Mouse (Mus musculus): ENCODE measurements around the gene Ctsz. TPM values are rescaled to one million over a fixed set of nuclear protein-coding genes. Genes with fewer than 3 reads are reported as not detected.

The Ctsz gene
- total RNA-seq, 2 experiments from 2014 or later = 20.3 to 26.8 TPM

DNA sequence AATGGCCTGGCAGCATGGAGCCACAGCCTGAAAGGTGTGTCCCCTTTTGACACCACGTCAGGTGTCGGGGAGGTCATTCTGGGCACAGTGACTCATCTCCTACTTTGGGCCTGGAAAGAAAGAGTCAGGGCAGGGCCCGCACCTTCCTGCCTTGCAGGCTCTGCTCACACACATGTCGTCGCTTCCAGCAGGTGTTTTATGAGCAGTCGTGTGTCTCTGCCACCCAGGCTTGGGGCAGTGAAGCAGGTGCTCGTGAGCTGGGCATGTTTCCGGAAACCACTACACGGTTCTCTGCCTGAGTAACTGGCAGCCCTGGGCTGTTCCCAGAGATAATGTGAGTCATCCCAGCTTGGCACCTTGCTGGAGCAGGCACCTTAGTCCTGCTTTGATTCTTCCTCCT lies 3.6 kb upstream of the Ctsz start:
- DNase-seq (ENCODE audit: low spot score in 2 of 2) = no peak

DNA sequence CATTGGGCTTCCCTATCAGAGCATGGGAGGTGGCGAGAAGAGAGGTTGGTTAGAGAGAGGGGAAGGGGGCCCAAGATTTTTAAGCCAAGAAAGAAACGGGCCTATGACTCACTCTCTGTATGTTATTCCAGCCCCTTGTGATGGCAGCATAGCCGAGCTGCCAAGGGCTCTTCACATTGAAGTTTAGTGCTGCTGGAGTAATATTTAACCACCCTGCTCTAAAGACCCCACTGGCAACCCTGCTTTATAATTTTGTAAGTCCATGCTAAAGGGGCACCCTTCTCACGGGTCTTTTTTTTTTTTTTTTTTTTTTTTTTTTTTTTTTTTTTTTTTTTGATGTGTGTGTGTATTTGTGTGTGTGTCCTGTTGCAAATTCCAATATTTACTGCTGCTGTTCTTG lies 3.1 kb upstream of the Ctsz start:
- no peak for DNase-seq (ENCODE audit: low spot score in 2 of 2)

DNA sequence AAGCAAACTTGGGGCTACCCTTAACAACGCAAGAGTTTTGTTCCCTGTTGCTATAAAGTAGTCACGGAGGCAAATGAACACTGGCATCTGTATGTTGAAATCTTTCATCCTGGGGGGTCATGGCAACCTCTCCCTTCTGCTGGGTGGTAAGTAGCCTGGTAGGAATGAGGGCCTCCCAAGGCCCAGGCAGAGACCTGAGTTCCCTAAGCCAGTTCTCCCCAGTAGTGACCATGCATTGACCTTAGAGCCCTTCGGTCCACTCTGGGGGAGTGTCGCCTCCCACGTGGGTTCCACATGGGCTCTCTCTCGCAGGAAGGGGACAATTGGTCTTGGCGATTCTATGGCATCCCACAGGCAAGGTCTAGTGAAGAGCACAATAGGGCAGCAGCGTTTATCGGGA lies 1.1 kb upstream of the Ctsz start:
- no peak for DNase-seq (ENCODE audit: low spot score in 2 of 2)

DNA sequence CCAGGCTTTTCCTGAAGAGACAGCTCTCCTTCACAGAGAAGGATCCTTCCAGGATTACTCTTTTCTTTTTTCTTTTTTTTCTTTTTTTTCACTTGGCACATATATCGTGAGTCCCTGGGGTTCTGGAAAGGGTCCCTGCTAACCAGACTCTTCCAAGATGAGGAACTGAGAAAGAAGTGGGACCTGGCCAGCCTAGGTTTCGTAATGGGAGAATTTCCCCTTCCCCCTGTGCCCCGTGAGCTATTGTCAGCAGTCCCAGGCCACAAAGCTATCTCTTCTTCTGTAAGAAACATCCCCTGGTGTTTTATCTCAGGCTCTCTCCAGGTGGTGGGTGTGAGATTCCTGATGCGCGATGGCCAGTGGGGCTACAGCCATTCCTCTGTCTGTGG lies 605 bp upstream of the Ctsz start:
- no peak for DNase-seq (ENCODE audit: low spot score in 2 of 2)

DNA sequence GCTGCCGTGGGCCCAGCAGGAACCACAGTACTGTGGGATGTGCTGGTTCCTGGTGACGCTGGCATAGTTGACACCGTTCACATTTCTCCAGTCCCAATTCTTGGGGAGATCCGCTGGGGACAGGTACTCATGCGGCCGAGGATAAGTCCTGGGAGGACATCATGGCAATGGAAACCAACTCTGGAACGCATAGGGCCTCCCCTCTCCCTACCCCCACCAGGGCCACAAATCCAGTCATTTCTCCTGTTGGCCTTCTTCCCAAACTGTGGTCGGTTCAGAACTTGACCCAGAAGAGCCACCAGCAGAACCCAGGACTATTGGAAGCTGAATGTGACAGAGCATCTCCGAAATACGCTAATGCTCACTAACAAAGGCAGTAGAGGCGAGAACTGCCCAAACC lies 658 bp downstream of the Ctsz start:
- DNase-seq (ENCODE audit: low spot score in 2 of 2) = no peak

DNA sequence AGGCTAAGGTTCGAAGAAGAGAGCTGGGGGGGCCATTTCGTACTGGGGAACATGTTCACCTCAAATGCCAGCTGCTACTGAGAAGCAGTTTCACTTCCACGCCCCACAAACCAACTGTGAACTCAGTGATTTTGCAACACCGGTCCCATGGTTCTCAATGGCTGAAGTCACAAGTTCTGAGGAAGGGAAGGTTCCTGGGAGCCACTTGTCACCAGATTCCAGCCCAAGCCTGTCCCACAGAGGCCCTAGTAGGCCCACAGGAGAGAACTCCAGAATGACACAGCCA lies 1.2 kb downstream of the Ctsz start:
- DNase-seq (ENCODE audit: low spot score in 2 of 2) = peak in 1 of 2 experiments; percentile 15

DNA sequence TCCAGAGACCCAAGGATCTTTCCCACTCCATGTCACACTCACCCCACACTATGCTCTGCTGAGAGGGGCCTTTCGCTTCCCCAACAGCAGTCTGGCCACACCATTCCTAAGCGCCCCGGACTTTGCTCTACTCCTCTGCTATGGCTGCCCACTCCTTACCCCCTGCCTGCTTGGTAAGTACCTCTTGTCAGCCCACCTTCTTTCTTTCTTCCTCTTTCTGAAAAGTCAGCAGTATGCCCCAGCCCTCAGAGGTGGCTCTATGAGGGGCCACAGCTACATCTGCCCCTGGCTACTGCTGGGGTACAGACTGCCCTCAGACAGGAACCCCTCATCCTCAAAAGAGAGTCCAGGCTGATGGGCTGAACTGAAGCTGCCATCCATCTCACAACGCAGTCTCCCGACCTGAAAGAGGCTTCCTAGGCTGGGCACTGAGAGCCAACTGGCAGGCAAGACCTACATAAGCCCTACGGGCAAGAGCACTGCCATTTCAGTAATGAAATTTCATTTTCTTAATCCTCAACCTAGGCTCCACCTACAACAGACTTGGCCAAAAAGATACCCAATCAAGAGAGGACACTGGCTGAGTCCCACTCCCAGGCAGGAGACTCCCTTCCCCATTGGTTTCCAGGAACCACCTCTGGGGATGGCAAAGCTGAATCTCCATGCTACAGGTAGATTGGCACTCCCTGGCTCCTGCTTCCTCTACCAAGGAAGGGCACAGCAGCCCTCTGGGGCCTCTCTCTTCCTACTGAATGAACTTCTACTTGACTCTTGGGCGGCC lies 1.7 kb downstream of the Ctsz start:
- no peak for DNase-seq (ENCODE audit: low spot score in 2 of 2)

DNA sequence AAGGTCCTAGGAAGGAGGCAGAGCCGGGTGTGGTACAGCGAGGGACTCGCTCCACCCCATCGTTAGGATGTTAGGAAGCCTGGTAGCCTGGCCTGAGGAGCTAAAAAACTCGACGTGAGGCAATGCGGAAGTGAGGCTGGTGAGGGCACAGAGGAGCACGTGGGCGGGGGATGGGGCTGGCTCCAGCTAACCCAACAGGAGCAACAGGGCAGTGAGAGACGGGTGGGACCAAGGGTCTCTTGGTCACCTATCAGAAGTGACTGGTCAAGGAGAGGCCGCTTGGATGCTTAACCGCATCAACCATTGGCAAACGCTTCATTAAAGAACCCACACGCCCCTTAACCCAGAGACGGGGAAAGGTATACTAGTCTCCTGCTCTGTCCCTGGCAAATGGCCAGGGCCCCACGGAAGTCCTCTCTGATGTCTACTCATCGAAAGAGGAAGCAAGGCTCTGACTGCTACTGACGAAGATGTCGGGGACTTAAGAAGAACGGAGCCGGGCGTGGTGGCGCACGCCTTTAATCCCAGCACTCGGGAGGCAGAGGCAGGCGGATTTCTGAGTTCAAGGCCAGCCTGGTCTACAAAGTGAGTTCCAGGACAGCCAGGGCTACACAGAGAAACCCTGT lies 2.6 kb downstream of the Ctsz start:
- DNase-seq (ENCODE audit: low spot score in 2 of 2) = no peak

DNA sequence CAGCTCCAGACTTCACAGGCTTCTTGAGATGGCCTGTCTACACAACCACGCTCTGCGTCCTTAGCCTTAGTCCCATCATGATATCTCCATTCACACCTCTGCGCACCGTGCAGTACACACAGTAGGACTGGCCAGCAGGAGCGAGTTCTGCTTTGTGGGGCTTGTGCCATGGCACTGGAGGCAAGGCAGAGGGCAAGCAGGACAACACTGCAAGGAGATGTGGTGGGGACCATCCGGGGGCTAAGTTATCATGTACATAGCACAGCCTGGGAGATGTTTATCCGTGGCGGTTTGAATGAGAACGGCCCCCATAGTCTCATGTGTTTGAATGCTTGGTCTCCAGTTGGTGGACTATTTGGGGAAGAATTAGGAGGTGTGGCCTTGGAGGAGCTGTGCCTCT lies 3.9 kb downstream of the Ctsz start:
- no peak for DNase-seq (ENCODE audit: low spot score in 2 of 2)

DNA sequence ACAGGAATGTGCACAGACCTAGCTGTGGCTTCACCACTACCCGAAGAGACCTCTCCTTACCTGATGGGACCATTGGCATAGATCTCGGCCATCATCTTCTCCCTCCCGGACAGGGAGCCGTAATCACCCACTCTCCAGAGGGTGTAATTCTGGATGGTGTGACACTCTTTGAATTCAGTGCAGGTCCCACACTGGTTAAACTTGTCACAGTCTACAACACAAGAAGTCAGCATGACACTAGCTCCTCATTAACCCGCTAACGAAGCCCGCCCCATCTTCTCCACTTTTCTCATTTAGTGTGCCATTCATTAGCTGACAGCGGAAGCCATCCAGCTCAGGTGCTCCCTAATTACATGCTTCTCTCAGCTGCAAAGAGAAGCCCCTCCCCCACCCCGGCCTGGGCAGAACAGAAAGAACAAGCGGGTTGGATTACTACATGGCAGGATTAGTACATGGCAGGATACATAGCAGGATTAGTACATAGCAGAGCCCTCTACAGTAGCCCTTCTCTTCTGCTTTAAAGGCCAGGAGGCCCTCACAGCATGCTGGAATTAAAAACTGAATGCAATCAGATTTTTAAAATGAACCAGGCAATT lies 9.7 kb downstream of the Ctsz start:
- DNase-seq (ENCODE audit: low spot score in 2 of 2) = no peak

DNA sequence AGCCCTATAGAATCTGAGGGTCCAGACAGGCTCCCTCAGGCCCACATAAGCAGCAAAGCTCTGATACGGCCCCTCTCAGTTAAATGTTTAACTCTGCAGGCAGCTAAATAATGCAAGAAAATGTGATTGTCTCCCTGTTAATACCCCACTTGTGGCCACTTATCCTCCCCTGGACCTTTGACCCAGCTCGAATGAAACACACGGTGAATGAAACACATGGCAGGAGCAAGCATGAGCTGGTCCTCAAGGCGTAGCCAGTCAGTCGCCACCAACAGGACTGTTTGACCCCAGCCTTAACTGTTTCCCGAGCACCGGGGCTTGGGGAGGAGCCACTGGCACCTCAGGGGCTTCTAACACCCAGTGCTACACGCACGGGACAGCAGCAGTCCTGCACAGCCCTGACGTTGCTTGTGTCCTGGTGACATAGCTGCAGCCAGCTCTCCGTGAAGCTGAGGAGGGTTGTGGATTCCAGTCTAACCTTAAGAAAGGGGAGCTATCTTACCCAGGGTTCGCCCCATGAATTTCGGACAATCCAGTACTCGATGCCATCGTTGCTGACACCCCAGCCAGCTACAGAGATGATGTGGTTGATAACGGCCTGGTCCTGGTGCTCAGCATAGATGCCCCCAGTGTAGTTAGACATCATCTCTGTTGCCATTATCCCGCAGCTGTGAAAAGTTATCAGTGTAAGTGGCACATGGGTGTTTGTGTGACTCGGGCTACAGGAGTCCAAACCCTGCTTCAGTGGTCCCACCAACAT lies 10.6 kb downstream of the Ctsz start:
- DNase-seq (ENCODE audit: low spot score in 2 of 2) = no peak

DNA sequence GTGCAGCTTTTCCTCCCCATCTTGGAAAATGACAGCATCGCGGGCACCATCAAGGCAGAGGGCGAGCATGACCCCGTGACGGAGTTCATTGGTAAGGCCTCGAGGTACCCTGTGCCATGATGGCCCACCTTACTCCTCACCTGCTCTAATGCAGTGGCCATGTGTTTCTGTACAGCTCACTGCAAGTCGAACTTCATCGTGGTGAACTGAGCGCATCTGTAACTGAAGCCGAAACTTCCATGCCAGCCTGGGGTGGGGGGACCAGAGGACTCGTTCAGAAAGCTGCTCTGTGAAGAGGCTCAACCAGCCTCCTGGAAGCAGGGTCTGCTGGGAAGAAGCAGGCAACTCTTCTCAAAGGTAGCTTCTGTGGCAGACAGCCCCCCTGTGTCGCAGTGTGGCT lies 12.0 kb downstream of the Ctsz start:
- DNase-seq (ENCODE audit: low spot score in 2 of 2) = no peak

DNA sequence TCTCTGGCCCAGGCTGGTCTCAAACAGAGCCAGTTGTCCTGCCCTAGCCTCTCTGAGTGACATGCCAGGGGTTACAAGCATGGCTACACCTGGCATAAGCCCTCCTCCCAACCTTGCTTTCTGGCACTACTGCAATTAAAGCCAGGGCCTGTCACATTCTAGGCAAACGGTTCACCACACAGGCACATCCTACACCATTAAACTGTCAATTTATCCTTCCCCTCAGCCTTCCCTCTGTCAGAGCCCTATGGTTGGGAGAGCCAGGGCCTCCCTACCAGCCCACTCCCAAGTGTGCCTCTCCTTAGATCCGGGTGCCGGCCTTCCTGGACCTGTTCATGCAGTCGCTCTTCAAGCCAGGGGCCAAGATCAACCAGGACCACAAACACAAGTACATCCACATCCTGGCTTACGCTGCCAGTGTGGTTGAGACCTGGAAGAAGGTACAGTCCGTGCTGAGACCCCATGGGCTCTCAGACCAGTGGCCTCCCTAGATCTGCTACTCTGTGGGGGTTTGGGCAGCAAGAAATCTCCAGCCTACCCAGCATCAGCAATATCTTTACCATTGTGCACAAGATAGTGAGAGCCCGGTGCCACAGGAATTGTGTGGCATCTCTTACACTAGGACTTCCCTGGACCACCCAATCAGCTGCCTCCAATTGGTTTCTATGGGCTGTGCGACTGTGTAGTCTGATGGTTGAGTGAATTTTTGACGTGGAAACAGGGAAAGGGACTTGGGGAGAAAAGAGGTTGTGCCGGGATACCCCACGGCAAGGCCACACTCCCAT lies 14.3 kb downstream of the Ctsz start:
- no peak for DNase-seq (ENCODE audit: low spot score in 2 of 2)

DNA sequence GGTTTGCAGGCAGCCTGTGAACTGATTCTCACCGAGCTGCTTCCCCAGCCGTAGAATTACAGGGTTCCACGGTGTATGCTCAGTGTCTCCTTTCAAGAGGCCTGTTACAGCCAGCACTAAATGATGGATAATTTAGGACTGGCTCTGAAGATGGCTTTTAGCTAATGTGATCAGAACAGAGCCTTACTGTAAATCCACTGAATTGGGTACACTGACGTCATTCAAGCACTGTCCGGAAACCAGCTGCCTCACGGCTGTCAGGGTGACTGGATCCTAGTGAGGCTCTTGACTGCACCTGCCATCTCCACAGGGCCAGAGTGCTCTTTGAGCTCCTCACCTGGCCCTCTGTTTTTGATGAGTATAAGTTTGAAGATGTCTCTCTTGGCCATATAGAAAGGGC lies 17.7 kb downstream of the Ctsz start:
- DNase-seq (ENCODE audit: low spot score in 2 of 2) = no peak

DNA sequence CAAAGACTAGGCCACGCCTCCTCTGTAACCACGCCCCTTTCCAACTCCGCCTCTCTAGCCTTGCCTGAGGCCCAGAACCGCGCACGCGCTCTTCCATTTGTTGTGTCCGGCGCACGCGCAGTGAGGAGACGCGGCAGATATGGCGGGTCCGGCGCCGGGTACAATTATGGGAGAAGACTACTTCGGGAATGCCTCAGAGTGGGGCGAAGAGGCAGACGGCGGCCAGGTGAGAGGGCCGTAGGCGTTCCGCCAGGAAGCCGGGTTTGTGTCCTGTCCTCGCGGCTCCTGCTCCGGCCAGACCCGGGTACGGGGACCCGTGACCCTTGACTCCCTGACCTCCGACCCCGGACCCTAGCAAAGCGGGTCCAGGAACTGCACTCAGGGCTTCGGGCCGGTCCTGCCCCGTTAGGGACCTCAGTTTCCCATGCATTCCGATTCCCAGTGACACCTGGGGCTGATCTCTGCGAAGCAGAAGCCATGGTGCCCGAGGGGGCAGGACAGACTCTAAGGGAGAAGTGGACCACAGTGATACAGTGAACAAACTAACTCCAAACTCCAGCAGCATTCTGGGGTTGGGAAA lies 23.0 kb downstream of the Ctsz start, which contains the start of gene Nelfcd:
TSS of gene Nelfcd (plus strand) at position 74 of the 580 bp plus-strand sequence.
- DNase-seq (ENCODE audit: low spot score in 2 of 2) = peak; percentile 91 to 95

DNA sequence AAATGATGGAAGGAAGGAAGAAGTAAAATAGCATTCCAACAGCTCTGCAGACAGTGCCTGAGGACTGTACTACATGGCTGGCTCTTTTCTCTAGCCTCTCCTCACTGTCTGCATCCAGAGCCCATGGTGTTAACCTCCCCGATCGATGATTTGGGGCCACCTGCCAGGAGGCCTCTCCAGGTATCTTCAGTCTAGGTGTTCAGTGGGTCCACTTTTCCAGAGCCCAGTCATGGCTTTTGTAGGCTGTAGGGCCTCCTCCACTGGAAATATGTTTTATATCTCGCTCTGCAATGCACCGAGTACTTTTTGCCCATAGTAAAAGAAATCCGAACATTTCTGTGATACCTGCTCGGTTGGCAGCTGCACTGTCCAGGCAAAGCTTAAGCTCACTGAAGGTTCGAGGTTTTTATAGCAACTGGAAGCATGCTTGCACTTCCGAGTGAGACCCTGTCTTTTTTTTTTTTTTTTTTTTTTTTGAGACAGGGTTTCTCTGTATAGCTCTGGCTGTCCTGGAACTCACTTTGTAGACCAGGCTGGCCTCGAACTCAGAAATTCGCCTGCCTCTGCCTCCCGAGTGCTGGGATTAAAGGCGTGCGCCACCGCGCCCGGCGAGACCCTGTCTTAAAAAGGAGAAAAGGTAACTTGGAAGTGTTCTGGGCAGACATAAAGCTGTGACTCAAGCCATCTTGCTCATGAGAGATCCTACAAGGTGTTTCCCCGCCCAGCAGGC lies 23.7 kb downstream of the Ctsz start:
- DNase-seq (ENCODE audit: low spot score in 2 of 2) = no peak

DNA sequence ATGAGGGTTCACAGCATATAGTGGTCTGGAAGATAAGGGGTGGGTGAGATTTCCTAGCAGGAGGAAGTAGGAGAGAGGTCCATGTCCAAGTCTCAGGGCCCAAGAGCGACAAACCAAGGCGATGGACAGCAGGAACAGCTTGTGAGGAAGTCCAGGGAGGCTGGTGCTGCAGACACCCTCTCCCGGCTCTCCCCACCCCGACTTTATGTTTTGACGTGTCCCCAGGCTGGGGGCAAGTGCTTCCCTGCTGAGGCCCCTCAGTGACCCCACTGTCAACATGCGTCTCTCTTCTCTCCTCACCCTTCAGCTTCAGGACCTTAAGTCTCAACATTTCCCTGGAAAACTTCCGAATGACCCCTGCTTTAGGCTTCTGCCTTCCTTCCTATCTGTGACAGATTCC lies 25.7 kb downstream of the Ctsz start:
- no peak for DNase-seq (ENCODE audit: low spot score in 2 of 2)

DNA sequence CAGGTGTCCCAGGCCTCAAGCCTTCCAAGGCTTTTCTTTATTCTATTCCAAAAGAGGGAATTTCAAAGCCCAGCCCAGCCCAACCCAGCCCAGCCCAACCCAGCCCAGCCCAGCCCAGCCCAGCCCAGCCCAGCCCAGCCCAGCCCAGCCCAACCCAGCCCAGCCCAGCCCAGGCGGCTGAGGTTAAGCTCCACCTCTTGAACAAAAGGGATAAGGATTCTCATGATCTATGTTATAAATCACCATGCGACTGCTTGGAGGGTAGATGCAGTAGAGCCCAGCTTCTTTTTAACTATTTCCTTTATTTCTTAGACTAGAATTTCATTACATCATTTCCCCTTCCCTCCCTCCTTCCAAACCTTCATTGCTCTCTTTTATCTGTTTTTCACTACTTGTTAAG lies 28.6 kb downstream of the Ctsz start:
- no peak for DNase-seq (ENCODE audit: low spot score in 2 of 2)

DNA sequence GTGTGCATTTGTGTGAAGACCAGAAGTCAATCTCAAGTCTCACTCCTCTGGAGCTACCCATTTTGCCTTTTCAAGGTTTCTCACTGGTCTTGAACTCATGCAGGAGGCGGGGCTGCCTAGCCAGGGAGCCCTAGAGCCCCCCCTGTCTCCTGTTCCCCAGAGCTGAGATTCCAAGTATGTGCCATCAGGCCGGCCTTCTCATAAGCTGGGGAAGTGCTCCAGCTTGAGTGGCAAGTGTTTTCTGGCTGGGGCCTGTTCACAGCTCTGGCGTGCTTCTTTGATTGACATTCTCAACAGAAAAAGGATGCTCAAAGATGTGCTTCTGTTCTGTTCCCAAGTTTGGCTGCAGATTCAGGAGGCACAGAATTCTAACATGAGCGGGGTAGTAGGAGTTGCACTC lies 38.4 kb downstream of the Ctsz start:
- peak in 1 of 2 experiments; percentile 15 for DNase-seq (ENCODE audit: low spot score in 2 of 2)

DNA sequence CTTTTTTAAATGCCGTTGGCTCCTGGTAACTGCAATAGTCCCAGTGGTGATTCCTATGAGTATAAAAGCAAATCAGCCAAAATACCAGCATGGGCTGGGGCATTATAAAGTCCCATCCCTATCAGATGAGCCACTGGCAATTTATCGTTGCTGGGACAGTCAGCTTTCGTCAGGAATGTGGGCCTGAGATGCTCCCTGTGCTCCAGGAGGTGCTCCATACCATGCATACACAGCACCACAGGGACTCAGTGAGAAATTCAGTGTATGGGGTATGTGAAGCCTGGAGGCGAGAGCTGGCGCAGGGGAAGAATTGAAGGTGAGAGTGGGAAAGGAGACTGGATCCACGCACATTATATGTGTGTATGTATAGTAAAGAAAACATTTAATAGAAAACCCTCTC lies 41.0 kb downstream of the Ctsz start:
- DNase-seq (ENCODE audit: low spot score in 2 of 2) = no peak
